Mouse (Mus musculus) ES-Bruce4 (cell line): Measurements from ENCODE around the gene Prlhr.

ENCODE experiments used
- EP300 ChIP-seq: IDR thresholded peaks from 2 replicates; pipeline ENCODE4 v1.6.1; 2011; ENCODE audit warnings: low read depth, low read length; ENCODE audit not compliant: insufficient read depth
- POLR2A ChIP-seq: IDR thresholded peaks from one replicate; pipeline ENCODE4 v1.8.1; 2011; ENCODE audit warnings: low read length; ENCODE audit not compliant: insufficient read depth

GRCm38 (mm10) chr19:60478859-60479258 lies 10.8 kb upstream of the Prlhr start:
- TF ChIP-seq POLR2A (no peak), EP300 (no peak)
